Mouse (Mus musculus) embryonic facial prominence, embryonic 10.5 days (tissue): ENCODE measurements around the gene Ssr4. TPM values are rescaled to one million over a fixed set of nuclear protein-coding genes. Genes with fewer than 3 reads are reported as not detected.
"Not testable (repeated sequence)": the region's sequence is repeated elsewhere in the genome, so short reads cannot be mapped to it uniquely, and the experiment has no call there.

Source experiments
- DNase-seq: peaks from one replicate; pipeline ENCODE4 v3.0.0-alpha.2; 2017; ENCODE audit warnings: low spot score
- H3K27ac ChIP-seq: fragments of 300-500 bp; sonication (generic); replicated peaks from 2 replicates; pipeline ENCODE4 v1.5.1; 2016; ENCODE audit warnings: mild to moderate bottlenecking
- H3K27me3 ChIP-seq: fragments of 300-500 bp; sonication (generic); replicated peaks from 2 replicates; pipeline ENCODE4 v1.6.1; 2016; ENCODE audit warnings: low read depth, mild to moderate bottlenecking; ENCODE audit not compliant: poor library complexity, severe bottlenecking
- H3K36me3 ChIP-seq: fragments of 300-500 bp; sonication (generic); replicated peaks from 2 replicates; pipeline ENCODE4 v1.6.1; 2016; ENCODE audit warnings: mild to moderate bottlenecking, moderate library complexity
- H3K4me1 ChIP-seq: fragments of 300-500 bp; sonication (generic); 2 replicates; pipeline ENCODE4 v1.6.1; 2016
- H3K4me3 ChIP-seq: fragments of 300-500 bp; sonication (generic); 2 replicates; pipeline ENCODE4 v1.5.1; 2016; ENCODE audit warnings: mild to moderate bottlenecking, moderate library complexity
- H3K9me3 ChIP-seq: fragments of 300-500 bp; sonication (generic); 2 replicates; pipeline ENCODE4 v1.6.1; 2016; ENCODE audit warnings: mild to moderate bottlenecking
- WGBS: fragments of 180-500 bp; shearing (Covaris S2); methylation state at CpG from one replicate; pipeline ENCODE4 v1.1.7; 2016; 5-methylcytosine and 5-hydroxymethylcytosine counted together
- polyA plus RNA-seq: library from polyadenylated mRNA; unstranded; fragments of >200 nt; fragmentation: Nextera tagmentation; extraction: Ambion mirVana; gene quantifications from 2 replicates; pipeline ENCODE4 v1.2.1, GENCODE M21; 2016

Gene Ssr4
- 101 and 107 TPM in 2 replicates for polyA plus RNA-seq

DNA sequence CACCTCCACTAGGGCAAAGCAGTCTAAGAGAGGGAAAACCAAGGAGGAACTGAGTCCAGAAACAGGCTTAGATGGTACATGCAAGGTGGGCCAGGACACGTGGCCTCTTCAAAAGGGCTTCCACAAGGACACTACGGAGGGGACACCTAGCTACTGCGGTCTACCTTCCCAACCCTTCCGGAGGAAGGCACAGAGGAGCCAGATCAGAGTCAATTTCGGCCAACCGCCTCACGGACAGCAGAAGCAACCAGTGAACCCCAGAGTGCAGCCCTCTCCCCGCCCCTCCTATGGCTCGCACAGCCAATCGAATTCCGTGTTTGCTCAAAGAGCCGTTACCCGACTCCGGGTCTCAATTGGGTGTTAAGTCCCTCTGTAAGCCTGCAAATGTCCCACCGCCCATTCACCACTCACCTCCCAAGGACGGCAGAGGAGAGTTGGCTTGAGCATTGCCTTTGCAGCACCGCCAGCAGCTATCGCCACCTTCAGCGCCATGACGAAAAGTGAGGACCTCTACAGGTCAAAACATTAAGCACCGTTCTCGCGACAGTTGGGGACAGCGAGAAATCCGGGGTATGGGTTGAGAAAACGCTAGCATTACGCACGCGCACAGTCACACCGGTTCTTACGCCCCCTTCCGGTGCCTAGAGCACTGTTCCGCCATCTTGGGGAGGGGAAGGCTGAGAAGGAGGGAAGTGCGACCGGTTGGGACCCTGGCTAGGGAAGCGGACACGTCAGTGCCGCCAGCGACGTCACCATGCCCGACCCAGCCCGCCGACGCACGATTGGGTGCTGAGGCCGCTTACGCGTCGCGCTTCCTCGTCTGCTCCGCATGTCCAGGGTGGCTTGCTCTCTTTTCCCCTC lies at the start of gene Ssr4, which contains the start of gene Idh3g:
TSS of gene Ssr4 (plus strand) at position 665 of the 861 bp plus-strand sequence.
TSS of gene Idh3g (minus strand) at position 534 of the 861 bp plus-strand sequence.
- WGBS: 15% methylated on average over 52 of the region's 52 CpGs
- Histone ChIP-seq H3K36me3 (peaks cover 37% of the 10 kb centered on the region), H3K27me3 (peaks cover 33% of the 10 kb centered on the region), H3K9me3 (no peaks in the 10 kb centered on the region), H3K4me3 (peak within 1 kb of the TSS; percentile 69), H3K27ac (peak within 1 kb of the TSS; percentile 89), H3K4me1 (peaks cover 14% of the 10 kb centered on the region)
- peak; percentile 93 for DNase-seq

DNA sequence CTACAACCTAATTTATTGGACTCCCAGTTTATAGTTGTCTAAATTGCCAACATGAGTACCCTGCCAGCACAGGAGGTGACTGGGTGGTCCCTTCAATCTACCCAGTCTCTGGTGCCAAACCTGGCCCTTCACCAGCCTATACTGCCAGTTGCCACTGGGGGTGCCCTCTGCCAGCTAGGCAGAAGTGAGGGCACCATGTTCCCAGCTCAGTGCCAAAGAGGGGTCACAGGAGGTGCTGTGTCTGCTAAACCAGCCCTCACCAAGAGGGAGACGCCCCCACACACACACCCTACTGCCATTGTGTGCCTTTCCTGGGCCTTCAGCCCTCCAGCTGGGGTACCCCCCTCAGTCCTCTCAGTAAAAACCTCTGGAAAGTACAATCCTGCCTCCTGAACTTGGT lies 48.7 kb upstream of the Ssr4 start:
- H3K27ac ChIP-seq: no peak overlapping the region
- H3K27me3 ChIP-seq: peaks cover 34% of the 10 kb centered on the region
- no peaks in the 10 kb centered on the region for H3K4me1 ChIP-seq
- no peaks in the 10 kb centered on the region for H3K9me3 ChIP-seq
- H3K4me3 ChIP-seq: no peak overlapping the region
- 75% methylated on average over 1 of the region's 1 CpGs for WGBS
- no peak for DNase-seq
- H3K36me3 ChIP-seq: no peaks in the 10 kb centered on the region

DNA sequence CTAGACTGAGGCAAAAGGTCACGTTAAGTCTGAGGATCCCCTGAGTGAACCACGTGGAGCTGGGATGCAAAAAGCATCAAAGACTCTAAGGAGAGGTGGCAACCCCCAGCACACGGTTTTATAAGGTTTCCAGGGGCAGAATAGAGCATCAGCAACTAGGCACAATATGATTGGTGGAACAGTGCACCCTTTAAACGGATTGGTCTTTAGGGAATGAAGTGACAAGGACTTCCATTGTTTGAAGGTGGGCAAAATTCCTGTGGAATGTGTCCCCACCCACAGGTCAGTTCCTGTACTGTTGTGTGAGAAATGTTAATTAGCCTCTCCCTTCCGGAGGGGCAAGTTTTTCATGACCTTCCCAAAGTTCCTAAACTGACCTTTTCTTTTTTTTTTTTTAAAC lies 47.7 kb upstream of the Ssr4 start:
- H3K36me3 ChIP-seq: no peaks in the 10 kb centered on the region
- H3K4me1 ChIP-seq: no peaks in the 10 kb centered on the region
- DNase-seq: no peak
- H3K4me3 ChIP-seq: no peak overlapping the region
- 53% methylated on average over 5 of the region's 5 CpGs for WGBS
- H3K27me3 ChIP-seq: peaks cover 29% of the 10 kb centered on the region
- H3K9me3 ChIP-seq: no peaks in the 10 kb centered on the region
- H3K27ac ChIP-seq: no peak overlapping the region

DNA sequence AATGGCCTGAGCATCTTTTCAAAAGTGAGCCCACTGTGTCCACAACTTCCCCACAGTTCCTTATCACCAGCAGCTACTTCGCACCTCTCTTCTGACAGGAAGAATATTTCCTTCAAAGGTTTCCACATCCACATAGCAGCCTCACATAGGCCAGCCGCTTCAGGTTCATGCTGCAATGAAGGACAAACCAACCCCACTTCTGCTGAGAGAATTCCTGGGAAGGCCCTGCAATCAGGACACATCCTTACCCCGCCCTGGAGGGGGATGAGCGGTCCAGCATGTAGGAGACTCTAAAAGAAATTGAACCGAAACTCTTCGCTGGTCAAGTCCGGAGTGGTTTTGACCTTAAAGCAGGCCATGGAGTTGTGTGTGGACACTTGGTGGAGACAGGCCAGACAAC lies 47.0 kb upstream of the Ssr4 start:
- peaks cover 24% of the 10 kb centered on the region for H3K27me3 ChIP-seq
- H3K4me1 ChIP-seq, H3K9me3 ChIP-seq, H3K4me3 ChIP-seq, DNase-seq, H3K27ac ChIP-seq, H3K36me3 ChIP-seq: not testable (repeated sequence)
- 94% methylated on average over 7 of the region's 7 CpGs for WGBS

DNA sequence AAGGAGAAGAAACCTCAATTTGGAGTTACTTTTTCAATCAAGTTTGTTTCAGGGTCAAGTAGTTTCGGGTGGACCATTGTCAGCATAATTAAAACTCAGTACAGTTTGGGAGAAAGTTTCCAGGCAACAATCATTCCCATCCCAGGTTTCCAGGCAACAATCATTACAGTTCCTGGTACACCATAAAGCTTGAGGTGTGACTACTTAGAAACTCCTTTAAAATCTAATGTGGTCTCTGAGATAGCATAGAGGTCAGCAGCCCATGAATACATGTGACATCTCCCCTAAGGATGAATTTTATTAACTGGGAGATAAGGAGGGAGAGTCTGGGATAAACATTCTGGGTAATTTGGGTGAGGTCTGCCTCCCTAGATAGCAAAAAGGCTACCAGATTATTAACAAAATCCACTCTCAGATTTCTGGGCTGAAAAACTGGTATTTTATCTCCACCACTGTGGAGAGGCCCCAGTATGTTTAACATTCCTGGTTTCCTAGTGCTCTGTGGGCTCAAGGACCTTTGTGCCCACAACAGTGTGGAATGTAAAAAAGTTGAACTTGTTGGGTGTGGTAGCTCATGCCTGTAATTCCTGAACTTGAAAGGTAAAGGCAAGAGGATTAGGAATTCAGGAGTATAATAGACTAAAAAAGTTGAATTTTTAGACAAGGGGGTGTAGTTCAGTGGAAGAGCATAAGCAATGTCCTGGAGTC lies 41.9 kb upstream of the Ssr4 start:
- no peak overlapping the region for H3K27ac ChIP-seq
- H3K4me1 ChIP-seq: no peaks in the 10 kb centered on the region
- H3K4me3 ChIP-seq: no peak overlapping the region
- H3K36me3 ChIP-seq: no peaks in the 10 kb centered on the region
- no peaks in the 10 kb centered on the region for H3K9me3 ChIP-seq
- WGBS: 78% methylated on average over 1 of the region's 1 CpGs
- no peaks in the 10 kb centered on the region for H3K27me3 ChIP-seq
- no peak for DNase-seq

DNA sequence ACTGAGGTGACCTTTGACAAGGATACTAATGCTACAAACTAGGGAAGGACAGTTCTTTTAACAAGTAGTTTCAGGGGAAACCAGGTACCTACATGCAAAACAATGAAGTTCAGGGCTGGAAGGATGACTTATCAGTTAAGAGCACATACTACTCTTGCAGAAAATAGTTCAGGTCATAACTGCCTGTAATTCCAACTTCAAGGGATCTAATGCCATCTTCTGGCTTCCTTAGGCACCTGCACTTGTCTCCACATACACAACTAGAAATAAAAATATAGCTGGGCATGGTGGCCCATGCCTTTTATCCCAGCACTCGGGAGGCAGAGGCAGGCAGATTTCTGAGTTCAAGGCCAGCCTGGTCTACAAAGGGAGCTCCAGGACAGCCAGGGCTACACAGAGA lies 37.9 kb upstream of the Ssr4 start:
- Histone ChIP-seq H3K4me3 (no peak overlapping the region), H3K36me3 (no peaks in the 10 kb centered on the region), H3K27me3 (no peaks in the 10 kb centered on the region), H3K27ac (no peak overlapping the region), H3K9me3 (no peaks in the 10 kb centered on the region), H3K4me1 (no peaks in the 10 kb centered on the region)
- DNase-seq: no peak
- 91% methylated on average over 1 of the region's 1 CpGs for WGBS

DNA sequence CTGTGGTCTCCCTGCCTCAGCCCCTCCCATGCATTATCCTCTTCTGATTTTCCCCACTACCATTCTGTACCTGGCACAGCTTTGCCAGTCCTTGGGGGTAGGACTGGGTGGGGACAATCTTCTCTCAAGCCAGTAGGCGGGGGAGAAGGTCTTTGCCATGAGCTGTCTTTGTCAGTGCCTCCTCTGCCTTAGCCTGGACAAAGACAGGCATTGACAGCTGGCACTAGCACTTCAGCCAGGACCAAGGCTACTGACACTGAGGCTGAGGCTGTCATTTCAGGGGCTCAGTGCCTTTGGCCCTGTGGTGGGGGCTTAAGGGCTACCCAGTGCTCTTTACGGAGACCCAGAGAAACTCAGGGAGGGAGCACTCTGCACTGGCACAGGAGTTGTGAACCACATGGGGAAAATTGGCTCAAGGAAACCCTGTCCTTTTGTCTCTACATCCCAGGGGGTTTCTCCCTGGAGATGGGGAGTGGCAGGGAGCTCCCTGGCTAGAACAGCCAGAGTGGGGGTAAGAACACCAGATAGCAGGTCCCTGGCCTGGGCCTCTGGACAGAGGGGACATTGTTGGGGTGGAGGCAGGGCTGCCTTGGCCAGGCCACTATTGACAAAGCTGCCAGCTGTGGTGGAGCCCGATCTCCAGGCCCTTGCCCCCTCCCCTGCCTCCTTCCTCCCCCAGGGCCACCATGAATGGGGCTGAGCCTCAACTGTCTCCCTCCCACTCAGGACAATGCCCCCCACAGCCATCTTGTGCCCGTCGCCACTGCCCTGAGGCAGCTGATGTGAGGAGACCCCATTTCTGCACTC lies 30.3 kb upstream of the Ssr4 start, which contains the start of gene Plxnb3:
TSS of gene Plxnb3 (plus strand) at position 757 of the 807 bp plus-strand sequence.
- Histone ChIP-seq H3K4me1 (no peaks in the 10 kb centered on the region), H3K27ac (no peak within 1 kb of the TSS), H3K9me3 (no peaks in the 10 kb centered on the region), H3K36me3 (no peaks in the 10 kb centered on the region), H3K27me3 (peaks cover 44% of the 10 kb centered on the region), H3K4me3 (no peak within 1 kb of the TSS)
- 62% methylated on average over 5 of the region's 5 CpGs for WGBS
- no peak for DNase-seq

DNA sequence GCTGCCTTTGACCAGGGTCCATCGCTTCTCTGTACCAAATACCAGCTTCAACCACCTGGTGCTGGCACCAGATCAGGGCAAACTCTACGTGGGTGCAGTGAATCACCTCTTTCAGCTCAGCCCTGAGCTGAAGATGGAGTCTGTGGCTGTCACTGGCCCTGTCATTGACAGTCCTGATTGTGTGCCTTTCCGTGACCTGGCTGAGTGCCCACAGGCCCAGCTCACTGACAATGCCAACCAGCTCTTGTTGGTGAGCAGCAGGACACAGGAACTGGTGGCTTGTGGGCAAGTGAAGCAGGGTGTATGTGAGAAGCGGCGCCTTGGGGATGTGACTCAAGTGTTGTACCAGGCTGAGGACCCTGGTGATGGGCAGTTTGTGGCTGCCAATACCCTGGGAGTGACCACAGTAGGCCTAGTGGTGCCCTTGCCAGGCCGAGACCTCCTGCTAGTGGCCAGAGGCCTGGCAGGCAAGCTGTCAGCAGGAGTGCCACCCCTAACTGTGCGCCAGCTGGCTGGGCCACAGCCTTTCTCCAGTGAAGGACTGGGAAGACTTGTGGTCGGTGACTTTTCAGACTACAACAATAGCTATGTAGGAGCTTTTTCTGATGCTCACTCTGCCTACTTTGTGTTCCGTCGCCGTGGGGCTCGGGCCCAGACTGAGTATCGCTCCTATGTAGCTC lies 28.1 kb upstream of the Ssr4 start:
- peaks cover 50% of the 10 kb centered on the region for H3K27me3 ChIP-seq
- WGBS: 80% methylated on average over 13 of the region's 13 CpGs
- DNase-seq: no peak

DNA sequence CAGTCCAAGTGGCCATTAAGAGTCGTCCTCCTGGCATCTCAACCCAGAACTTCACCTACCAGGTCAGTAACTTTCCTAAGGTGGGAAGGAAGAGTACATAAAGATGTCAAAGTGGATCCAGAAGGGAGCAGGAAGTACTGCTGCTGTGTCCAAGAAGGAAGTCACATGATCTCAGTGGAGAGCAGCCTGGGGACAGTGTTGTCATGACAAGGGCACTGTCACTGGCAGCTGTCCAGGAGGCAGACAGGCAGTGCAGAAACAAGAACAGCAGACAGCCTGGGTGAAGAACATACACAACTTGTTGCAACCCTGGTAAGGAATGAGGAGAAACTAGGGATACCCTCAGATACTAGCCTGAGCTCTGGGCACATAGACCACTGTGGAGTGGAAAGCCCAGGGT lies 21.5 kb upstream of the Ssr4 start:
- no peaks in the 10 kb centered on the region for H3K4me1 ChIP-seq
- 66% methylated on average over 1 of the region's 1 CpGs for WGBS

More for the DNA sequence above, 28.1 kb upstream of the Ssr4 start:
- Histone ChIP-seq H3K4me3 (no peak overlapping the region), H3K9me3 (no peaks in the 10 kb centered on the region), H3K27ac (no peak overlapping the region), H3K4me1 (no peaks in the 10 kb centered on the region), H3K36me3 (no peaks in the 10 kb centered on the region)

DNA sequence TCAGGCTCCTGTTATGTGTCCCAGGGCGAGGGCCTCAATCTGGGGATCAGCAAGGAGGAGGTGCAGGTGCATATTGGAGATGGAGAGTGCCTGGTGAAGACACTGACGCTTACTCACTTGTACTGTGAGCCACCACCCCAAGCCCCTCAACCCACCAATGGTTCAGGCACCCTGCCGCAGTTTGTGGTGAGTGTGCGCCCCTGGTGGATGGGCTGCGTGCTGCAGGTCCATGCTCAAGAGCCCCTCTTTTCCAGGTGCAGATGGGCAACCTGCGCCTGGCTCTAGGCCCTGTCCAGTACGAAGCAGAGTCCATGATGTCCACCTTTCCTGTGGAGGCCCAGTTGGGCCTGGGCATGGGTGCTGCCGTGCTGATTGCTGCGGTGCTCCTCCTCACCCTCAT lies 19.6 kb upstream of the Ssr4 start:
- WGBS: 56% methylated on average over 9 of the region's 9 CpGs
- peaks cover 40% of the 10 kb centered on the region; the same call in 1 of the 2 replicates for H3K27me3 ChIP-seq
- H3K9me3 ChIP-seq: no peaks in the 10 kb centered on the region
- H3K36me3 ChIP-seq: no peaks in the 10 kb centered on the region
- H3K4me3 ChIP-seq: no peak overlapping the region
- no peaks in the 10 kb centered on the region for H3K4me1 ChIP-seq
- peak; percentile 31 for DNase-seq
- H3K27ac ChIP-seq: no peak overlapping the region

More for the DNA sequence above, 21.5 kb upstream of the Ssr4 start:
- no peak for DNase-seq
- Histone ChIP-seq H3K36me3 (no peaks in the 10 kb centered on the region), H3K9me3 (no peaks in the 10 kb centered on the region), H3K4me3 (no peak overlapping the region), H3K27ac (no peak overlapping the region), H3K27me3 (peaks cover 25% of the 10 kb centered on the region; the same call in 1 of the 2 replicates)

DNA sequence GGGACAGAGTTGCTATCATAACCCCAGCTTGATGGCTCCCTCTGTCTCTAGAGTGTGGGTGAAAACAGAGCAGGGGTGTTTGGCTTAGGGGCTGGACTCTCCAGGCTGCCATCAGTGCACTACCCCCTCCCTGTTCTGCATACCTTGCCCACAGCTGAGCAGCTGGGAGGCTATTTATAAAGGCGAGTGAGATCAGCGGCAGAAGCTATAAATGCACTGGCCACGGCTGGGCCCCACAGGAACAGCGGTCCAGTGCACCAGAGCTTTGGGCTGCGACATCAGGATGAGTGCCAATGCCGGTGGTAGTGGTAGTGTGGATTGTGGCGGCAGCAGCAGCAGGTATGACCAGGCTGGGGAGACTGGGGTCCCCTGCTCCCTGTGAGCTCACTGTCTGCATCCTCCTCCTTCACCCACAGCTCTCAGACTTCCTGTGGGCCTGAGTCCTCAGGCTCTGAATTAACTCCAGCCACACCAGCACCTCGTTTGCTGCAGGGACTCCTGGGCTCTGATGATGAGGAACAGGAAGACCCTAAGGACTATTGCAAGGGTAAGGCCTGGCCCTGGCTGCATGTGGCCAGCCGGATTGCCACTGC lies 12.6 kb upstream of the Ssr4 start, which contains the start of gene Srpk3:
TSS of gene Srpk3 (plus strand) at position 238 of the 593 bp plus-strand sequence.
- Histone ChIP-seq H3K36me3 (peaks cover 36% of the 10 kb centered on the region), H3K27ac (no peak within 1 kb of the TSS)

More for the DNA sequence above, 12.6 kb upstream of the Ssr4 start, which contains the start of gene Srpk3:
- Histone ChIP-seq H3K27me3 (peaks cover 23% of the 10 kb centered on the region; the same call in 1 of the 2 replicates), H3K9me3 (no peaks in the 10 kb centered on the region), H3K4me1 (0 out of 2 replicates have a peak, but pooled peaks cover 3% of the 10 kb centered on the region), H3K4me3 (no peak within 1 kb of the TSS)
- no peak for DNase-seq
- WGBS: 72% methylated on average over 9 of the region's 9 CpGs
